Mouse (Mus musculus): Measurements from ENCODE around the gene Mtrex. TPM values are rescaled to one million over a fixed set of nuclear protein-coding genes. Genes with fewer than 3 reads are reported as not detected.

Mtrex gene
- polyA plus RNA-seq, 1 experiment from 2014 or later = 64.5 TPM

- Histone ChIP-seq H3K9ac (ENCODE audit: low read length) (no peak overlapping the region), H3K4me1 (replicated peaks; ENCODE audit: control insufficient read depth, insufficient read depth, low read length) (0 out of 2 replicates have a peak, but pooled peaks cover 3% of the 10 kb centered on the region), H3K27me3 (replicated peaks; ENCODE audit: control insufficient read depth, insufficient read depth, low read length) (no peaks in the 10 kb centered on the region), H3K4me2 (ENCODE audit: low read length) (no peak overlapping the region), H3K4me3 (ENCODE audit: low read depth, low read length) (no peak overlapping the region), H3K27ac (ENCODE audit: low read depth) (no peak overlapping the region), H3K36me3 (ENCODE audit: control insufficient read depth, insufficient read depth, low read length) (peaks cover 7% of the 10 kb centered on the region), H3K9me3 (ENCODE audit: control insufficient read depth, low read length) (no peaks in the 10 kb centered on the region)
- no peak for ATAC-seq (replicated peaks; ENCODE audit: low FRiP score, low TSS enrichment, low read depth)
- WGBS = 88% methylated on average over 16 of the region's 16 CpGs
- DNase-seq (ENCODE audit: low spot score) = no peak
Measured at GRCm38 (mm10) chr13:112840241-112841087, 86.7 kb downstream of the Mtrex start.

- no peak overlapping the region for H3K4me3 ChIP-seq (ENCODE audit: low read depth, low read length)
- H3K4me1 ChIP-seq (replicated peaks; ENCODE audit: control insufficient read depth, insufficient read depth, low read length) = peaks cover 9% of the 10 kb centered on the region
- WGBS = 92% methylated on average over 6 of the region's 6 CpGs
- no peaks in the 10 kb centered on the region for H3K36me3 ChIP-seq (ENCODE audit: control insufficient read depth, insufficient read depth, low read length)
- no peaks in the 10 kb centered on the region for H3K27me3 ChIP-seq (replicated peaks; ENCODE audit: control insufficient read depth, insufficient read depth, low read length)
- H3K27ac ChIP-seq (ENCODE audit: low read depth) = no peak overlapping the region
- no peaks in the 10 kb centered on the region for H3K9me3 ChIP-seq (ENCODE audit: control insufficient read depth, low read length)
- DNase-seq (ENCODE audit: low spot score) (no peak), ATAC-seq (replicated peaks; ENCODE audit: low FRiP score, low TSS enrichment, low read depth) (no peak)
- H3K4me2 ChIP-seq (ENCODE audit: low read length) = no peak overlapping the region
- no peak overlapping the region for H3K9ac ChIP-seq (ENCODE audit: low read length)
Measured at GRCm38 (mm10) chr13:112838562-112839232, 88.5 kb downstream of the Mtrex start.

DNA sequence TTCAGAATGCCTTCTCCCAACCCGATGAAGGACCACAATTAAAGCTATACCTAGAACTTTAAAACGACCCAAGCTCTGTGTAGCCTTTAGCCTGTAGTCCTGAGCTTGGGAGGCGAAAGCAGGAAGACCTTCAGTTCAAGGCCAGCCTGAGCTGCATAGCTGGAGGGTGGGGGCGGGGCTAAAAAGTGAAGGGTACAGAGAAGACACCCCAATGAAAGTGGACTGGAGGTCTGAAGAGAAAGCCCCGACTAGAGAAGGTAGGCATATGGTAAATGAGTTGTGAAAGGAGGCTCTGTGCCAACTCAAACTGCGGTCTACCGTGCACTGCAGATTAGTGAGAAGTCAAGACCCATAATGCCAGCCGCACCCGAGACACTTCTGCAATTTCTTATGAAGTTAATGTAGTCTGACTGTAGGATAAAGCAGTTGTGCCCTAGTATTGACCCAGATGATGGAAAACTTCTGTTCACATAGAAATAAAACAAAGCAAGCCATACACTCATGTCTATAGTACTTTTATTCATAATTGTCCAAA lies 89.5 kb downstream of the Mtrex start:
- H3K9me3 ChIP-seq (ENCODE audit: control insufficient read depth, low read length) = no peaks in the 10 kb centered on the region
- peaks cover 9% of the 10 kb centered on the region for H3K4me1 ChIP-seq (replicated peaks; ENCODE audit: control insufficient read depth, insufficient read depth, low read length)
- no peak overlapping the region for H3K4me3 ChIP-seq (ENCODE audit: low read depth, low read length)
- H3K27me3 ChIP-seq (replicated peaks; ENCODE audit: control insufficient read depth, insufficient read depth, low read length) = no peaks in the 10 kb centered on the region
- H3K36me3 ChIP-seq (ENCODE audit: control insufficient read depth, insufficient read depth, low read length) = no peaks in the 10 kb centered on the region
- H3K4me2 ChIP-seq (ENCODE audit: low read length) = no peak overlapping the region
- no peak overlapping the region for H3K9ac ChIP-seq (ENCODE audit: low read length)
- no peak overlapping the region for H3K27ac ChIP-seq (ENCODE audit: low read depth)
- 83% methylated on average over 9 of the region's 9 CpGs for WGBS
- DNase-seq (ENCODE audit: low spot score) (no peak), ATAC-seq (replicated peaks; ENCODE audit: low FRiP score, low TSS enrichment, low read depth) (no peak)

DNA sequence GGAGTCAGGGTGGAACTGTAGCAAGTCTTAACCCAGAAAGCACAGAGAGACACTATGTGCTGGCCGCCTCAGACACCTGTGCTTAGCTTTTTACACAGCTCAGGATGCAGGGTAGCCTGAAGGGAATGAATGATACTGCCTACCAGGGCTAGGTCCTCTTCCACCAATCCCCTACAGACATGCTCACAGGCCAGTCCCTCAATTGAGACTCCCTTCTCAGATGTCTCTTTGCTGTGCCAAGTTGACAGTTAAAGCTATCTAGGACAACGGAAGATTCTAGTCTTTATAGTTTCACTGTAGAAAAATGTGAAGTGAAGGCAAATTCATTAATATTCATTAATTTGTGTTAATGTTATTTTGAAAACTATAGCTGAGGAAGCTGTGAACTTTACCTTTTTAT lies 90.2 kb downstream of the Mtrex start:
- whole genome bisulfite sequencing = 88% methylated on average over 2 of the region's 2 CpGs
- Histone ChIP-seq H3K4me1 (replicated peaks; ENCODE audit: control insufficient read depth, insufficient read depth, low read length) (peaks cover 9% of the 10 kb centered on the region), H3K4me3 (ENCODE audit: low read depth, low read length) (no peak overlapping the region), H3K4me2 (ENCODE audit: low read length) (no peak overlapping the region), H3K9ac (ENCODE audit: low read length) (no peak overlapping the region), H3K9me3 (ENCODE audit: control insufficient read depth, low read length) (no peaks in the 10 kb centered on the region), H3K27ac (ENCODE audit: low read depth) (no peak overlapping the region), H3K27me3 (replicated peaks; ENCODE audit: control insufficient read depth, insufficient read depth, low read length) (no peaks in the 10 kb centered on the region), H3K36me3 (ENCODE audit: control insufficient read depth, insufficient read depth, low read length) (no peaks in the 10 kb centered on the region)
- ATAC-seq (replicated peaks; ENCODE audit: low FRiP score, low TSS enrichment, low read depth) (no peak), DNase-seq (ENCODE audit: low spot score) (no peak)

DNA sequence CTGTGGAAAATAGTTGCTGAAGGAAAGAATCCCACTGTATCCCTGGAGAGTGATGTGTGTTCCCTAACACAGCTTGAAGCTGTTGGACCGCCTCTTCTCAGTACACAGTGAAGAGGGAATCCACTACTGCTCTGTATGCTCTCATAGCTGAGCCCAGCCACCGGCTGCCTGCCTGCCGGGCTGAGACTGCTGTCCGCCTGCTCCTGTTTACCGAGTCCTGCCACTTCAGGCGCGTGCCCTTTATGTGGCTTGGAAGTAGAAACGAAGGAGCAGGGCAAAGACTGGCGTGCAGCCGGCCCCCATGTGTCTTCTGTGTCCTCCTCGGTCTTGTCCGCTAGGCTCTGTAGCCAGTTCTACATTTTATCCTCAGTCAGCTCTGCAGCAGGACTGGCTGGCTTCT lies 92.1 kb downstream of the Mtrex start:
- no peak overlapping the region for H3K4me2 ChIP-seq (ENCODE audit: low read length)
- no peaks in the 10 kb centered on the region for H3K27me3 ChIP-seq (replicated peaks; ENCODE audit: control insufficient read depth, insufficient read depth, low read length)
- peak; percentile 57 for DNase-seq (ENCODE audit: low spot score)
- no peaks in the 10 kb centered on the region for H3K36me3 ChIP-seq (ENCODE audit: control insufficient read depth, insufficient read depth, low read length)
- H3K4me3 ChIP-seq (ENCODE audit: low read depth, low read length) = no peak overlapping the region
- no peak overlapping the region for H3K27ac ChIP-seq (ENCODE audit: low read depth)
- no peaks in the 10 kb centered on the region for H3K9me3 ChIP-seq (ENCODE audit: control insufficient read depth, low read length)
- 39% methylated on average over 12 of the region's 12 CpGs for WGBS
- ATAC-seq (replicated peaks; ENCODE audit: low FRiP score, low TSS enrichment, low read depth) = no peak
- no peak overlapping the region for H3K9ac ChIP-seq (ENCODE audit: low read length)
- H3K4me1 ChIP-seq (replicated peaks; ENCODE audit: control insufficient read depth, insufficient read depth, low read length) = peaks cover 9% of the 10 kb centered on the region

DNA sequence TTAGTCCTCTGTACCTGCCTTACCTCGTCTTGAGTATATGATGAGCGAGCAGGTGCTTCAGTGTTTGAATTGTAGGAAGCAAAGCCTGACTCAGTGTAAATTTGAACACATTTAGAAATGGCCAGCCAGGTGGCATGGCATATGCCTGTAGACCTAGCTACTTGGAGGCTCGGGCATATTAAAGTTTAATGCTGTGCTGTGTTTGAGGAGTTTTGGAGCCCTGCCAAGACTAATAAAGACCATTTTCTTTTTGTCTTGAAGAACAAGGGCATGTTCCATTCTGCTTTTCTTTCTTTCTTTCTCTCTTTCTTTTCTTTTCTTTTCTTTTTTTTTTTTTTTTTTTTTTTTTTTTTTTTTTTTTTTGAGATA lies 93.3 kb downstream of the Mtrex start:
- ATAC-seq (replicated peaks; ENCODE audit: low FRiP score, low TSS enrichment, low read depth) (no peak), DNase-seq (ENCODE audit: low spot score) (no peak)
- Histone ChIP-seq H3K36me3 (ENCODE audit: control insufficient read depth, insufficient read depth, low read length) (no peaks in the 10 kb centered on the region), H3K9ac (ENCODE audit: low read length) (no peak overlapping the region), H3K4me1 (replicated peaks; ENCODE audit: control insufficient read depth, insufficient read depth, low read length) (peaks cover 9% of the 10 kb centered on the region), H3K4me2 (ENCODE audit: low read length) (no peak overlapping the region), H3K9me3 (ENCODE audit: control insufficient read depth, low read length) (no peaks in the 10 kb centered on the region), H3K27me3 (replicated peaks; ENCODE audit: control insufficient read depth, insufficient read depth, low read length) (no peaks in the 10 kb centered on the region), H3K27ac (ENCODE audit: low read depth) (no peak overlapping the region), H3K4me3 (ENCODE audit: low read depth, low read length) (no peak overlapping the region)
- 67% methylated on average over 3 of the region's 3 CpGs for WGBS

GRCm38 (mm10) chr13:112833253-112833894 lies 93.8 kb downstream of the Mtrex start:
- 77% methylated on average over 20 of the region's 20 CpGs for WGBS
- no peaks in the 10 kb centered on the region for H3K9me3 ChIP-seq (ENCODE audit: control insufficient read depth, low read length)
- H3K27me3 ChIP-seq (replicated peaks; ENCODE audit: control insufficient read depth, insufficient read depth, low read length) = no peaks in the 10 kb centered on the region
- H3K9ac ChIP-seq (ENCODE audit: low read length) = no peak overlapping the region
- H3K27ac ChIP-seq (ENCODE audit: low read depth) = no peak overlapping the region
- DNase-seq (ENCODE audit: low spot score) (no peak), ATAC-seq (replicated peaks; ENCODE audit: low FRiP score, low TSS enrichment, low read depth) (no peak)
- no peaks in the 10 kb centered on the region for H3K36me3 ChIP-seq (ENCODE audit: control insufficient read depth, insufficient read depth, low read length)
- H3K4me1 ChIP-seq (replicated peaks; ENCODE audit: control insufficient read depth, insufficient read depth, low read length) = peaks cover 9% of the 10 kb centered on the region
- H3K4me3 ChIP-seq (ENCODE audit: low read depth, low read length) = no peak overlapping the region
- no peak overlapping the region for H3K4me2 ChIP-seq (ENCODE audit: low read length)

- Histone ChIP-seq H3K27me3 (replicated peaks; ENCODE audit: control insufficient read depth, insufficient read depth, low read length) (no peaks in the 10 kb centered on the region), H3K4me2 (ENCODE audit: low read length) (no peak overlapping the region), H3K4me1 (replicated peaks; ENCODE audit: control insufficient read depth, insufficient read depth, low read length) (peaks cover 9% of the 10 kb centered on the region), H3K4me3 (ENCODE audit: low read depth, low read length) (no peak overlapping the region), H3K9me3 (ENCODE audit: control insufficient read depth, low read length) (no peaks in the 10 kb centered on the region), H3K27ac (ENCODE audit: low read depth) (no peak overlapping the region), H3K9ac (ENCODE audit: low read length) (no peak overlapping the region), H3K36me3 (ENCODE audit: control insufficient read depth, insufficient read depth, low read length) (no peaks in the 10 kb centered on the region)
- ATAC-seq (replicated peaks; ENCODE audit: low FRiP score, low TSS enrichment, low read depth) (no peak), DNase-seq (ENCODE audit: low spot score) (no peak)
- WGBS = 35% methylated on average over 2 of the region's 2 CpGs
Measured at GRCm38 (mm10) chr13:112832589-112832988, 94.6 kb downstream of the Mtrex start.

All from intestine, embryonic 14.5 days (tissue).